Mouse (Mus musculus) layer of hippocampus, adult 8-10 months (tissue): ENCODE data around the gene Marcks. TPM values are rescaled to one million over a fixed set of nuclear protein-coding genes. Genes with fewer than 3 reads are reported as not detected.

Experiments
- DNase-seq, 2 experiments: peaks; one replicate each; pipeline ENCODE4 v3.0.0; 2022; ENCODE audit warnings: low spot score in 2 of 2
- total RNA-seq, 4 experiments: library from RNA; stranded (reverse); gene quantifications; 2 replicates each; pipeline ENCODE4 v1.2.4; 2022

Marcks gene
- total RNA-seq = 100 to 1,000 TPM in 1 of 4 experiments, 10 to 100 TPM in 3; 75.1 to 100 (median 86.0) TPM

DNA sequence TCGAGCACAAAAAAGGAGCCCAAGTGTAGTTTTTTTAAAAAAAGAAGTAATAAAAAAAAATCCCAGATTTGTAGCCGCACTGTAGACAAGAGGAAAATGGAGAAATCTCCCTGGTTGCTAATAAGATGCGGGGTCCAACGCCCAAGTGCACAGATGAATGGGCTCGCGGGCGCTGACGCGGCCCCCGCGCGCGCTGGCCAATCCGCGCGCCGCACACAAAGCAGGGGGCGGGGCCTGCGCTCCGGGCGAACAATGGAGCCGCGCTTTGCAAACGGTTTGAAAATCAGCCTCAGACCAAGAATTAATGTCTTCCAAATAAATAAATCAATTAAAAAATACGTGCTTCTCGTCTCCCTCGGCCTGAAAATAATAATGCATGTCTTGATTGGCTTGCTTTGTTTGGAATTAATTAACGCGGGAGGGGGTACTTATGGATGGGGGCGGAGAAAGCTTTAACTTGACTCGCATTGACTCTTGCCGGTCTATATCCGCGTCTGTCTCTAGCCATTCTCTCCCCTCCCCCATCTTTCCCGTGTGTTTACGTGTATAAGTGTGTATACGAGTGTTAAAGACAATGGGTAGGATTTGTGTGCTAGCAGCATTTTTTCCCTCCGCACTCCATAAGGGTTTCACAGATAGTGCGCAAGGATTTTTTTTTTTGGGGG is at the start of gene Marcks:
TSS of gene Marcks (minus strand) at position 143 of the 665 bp plus-strand sequence.
- DNase-seq = peak; percentile 73 to 85

DNA sequence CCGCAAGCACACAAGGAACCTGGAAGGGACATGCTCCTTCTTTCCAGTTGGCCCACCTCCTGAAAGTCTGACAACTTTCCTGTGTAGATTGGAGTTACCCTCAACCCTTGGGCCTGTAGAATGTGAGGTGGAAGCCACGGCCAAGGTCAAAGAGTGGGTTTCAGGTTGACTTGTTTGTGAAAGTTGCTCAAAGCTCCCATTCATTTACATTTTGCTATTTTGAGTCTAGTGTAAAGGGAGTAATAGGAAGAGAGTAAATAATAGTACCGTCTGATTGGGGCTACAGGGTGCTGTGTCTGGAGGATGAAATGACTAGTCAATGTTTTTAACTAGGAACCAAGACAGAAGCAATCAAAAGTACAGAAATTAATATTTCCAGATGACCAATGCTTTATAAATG is 38.4 kb upstream of the Marcks start:
- DNase-seq = no peak

DNA sequence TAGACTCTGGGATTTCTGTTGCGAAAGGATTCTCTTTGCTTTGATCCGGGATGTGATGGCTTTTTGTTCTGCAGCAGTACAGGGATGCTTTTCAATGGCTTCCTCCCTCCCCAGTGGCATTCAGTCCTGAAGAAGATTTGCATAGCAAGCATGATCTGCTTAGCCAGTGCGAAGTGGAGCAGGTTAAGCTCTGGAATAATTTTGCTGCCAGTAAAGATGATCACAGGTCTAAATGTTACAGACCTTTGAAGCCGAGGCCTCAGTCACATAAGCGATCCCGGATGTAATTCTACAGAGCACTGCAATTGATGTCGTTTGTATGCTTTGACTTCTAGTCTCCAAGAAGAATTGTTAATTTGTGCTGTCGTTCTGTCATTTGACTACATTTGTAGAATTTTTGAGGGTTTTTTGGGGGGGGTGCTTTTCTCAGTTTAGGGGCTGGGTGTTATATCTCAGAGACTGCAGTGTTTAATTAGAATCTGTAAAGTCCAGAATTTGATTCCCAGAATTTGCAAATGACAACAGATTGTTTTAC is 33.8 kb upstream of the Marcks start:
- DNase-seq = no peak

DNA sequence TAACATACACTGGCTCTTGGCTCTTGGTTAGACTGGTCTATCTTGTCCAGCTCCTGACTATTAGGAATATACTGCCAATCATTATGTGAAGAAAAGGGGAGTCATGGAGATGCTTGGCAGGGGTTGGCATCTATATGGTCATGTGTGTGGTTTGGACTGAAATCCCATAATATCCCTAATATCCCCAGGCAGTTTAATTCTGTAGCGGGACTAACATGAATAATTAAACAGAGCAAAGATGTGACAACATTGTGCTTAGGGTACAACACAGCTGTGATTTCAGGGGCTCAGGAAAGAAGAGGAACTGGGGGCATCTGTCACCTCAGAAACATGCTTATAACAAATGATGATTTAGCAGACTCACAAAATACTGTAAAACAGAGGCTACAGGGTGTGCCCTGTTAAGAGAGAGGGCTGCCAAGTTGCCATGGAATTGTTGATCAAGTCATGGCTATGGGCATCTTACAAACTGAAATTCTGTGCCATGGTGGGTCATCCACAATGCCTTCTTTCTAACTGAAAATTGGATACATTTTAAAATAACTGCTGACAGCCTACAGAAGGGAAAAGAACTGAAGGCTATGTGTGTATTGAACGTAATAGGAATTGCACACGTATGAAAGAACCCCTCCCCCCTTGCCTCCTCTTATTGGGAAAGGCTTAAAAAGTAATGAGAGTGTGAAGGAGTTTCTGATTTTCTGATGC is 33.1 kb upstream of the Marcks start:
- no peak for DNase-seq

DNA sequence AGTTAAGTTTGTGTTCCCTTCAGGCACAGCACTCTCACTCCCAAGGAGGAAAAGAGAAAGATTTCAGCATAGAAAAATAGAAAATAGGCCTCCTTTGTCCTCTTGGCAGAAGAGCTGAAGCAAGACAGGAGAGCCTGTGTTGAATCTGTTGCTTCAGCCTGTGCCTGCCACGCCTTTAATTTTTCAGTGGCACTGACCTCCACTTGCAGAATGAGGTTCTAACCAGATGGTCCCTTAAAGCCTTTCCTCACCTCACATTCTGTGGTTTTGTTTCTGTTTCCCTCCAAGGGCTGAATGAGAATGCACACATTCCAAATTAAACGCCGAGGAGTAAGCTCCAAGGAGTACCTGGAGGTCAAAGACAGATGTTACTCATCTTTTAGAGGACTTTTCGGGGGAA is 32.2 kb upstream of the Marcks start:
- no peak for DNase-seq

DNA sequence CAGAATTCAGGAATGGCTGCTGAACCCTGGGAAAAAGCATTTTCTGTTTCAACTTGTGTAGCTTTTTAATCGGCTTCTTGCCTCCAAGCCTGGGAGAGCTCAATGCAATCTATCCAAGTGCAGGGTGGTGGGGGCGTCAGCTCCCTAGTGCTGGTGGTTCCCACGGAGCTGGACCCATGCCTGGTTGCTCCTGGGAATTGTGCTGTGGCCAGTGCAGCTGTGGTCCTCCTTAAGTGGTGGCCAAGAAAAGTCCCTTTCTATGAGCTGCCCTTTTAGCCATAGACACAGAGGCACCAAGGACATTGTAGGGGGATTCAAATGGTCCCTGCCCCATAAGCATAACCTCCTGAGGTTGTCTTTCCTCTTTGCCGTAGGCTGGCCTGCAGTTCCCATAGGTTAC is 31.7 kb upstream of the Marcks start:
- DNase-seq = no peak

DNA sequence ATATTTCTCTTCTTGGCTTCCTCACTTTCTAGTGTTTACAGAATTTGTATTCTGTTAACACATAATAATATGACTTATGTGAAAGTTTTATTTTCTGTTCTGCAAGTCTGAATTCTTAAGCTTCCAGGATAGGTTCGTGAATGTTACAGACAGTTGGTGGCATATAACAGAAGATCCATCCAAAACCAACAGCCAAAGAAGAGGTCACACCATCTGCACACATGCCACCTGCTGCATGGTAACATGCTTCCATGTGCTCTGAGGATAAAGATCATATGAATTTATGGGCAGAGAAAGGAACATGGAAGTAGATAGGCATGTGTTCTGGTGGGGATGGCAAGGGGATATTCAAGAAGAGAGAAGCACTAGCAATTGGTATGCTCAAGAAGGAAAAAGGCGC is 28.8 kb upstream of the Marcks start:
- no peak for DNase-seq

DNA sequence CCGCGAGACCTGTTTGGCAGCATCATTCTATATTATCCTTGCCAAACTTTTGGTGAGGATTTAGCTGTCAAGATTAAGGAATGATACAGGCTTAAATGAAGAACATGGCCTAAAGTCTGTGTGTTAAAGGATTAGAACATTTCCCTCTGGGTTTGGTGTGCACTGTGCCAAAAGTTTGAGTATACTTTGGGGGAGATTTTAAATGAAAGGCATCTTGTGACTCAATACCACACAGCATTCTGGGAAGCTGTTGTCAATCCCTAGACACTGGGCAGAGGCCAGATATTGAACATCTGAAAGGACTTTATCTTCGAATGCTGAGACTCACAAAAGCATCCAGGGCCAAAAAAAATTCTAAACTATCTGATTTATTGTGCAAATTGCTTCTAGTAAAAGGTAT is 21.0 kb upstream of the Marcks start:
- DNase-seq = no peak

DNA sequence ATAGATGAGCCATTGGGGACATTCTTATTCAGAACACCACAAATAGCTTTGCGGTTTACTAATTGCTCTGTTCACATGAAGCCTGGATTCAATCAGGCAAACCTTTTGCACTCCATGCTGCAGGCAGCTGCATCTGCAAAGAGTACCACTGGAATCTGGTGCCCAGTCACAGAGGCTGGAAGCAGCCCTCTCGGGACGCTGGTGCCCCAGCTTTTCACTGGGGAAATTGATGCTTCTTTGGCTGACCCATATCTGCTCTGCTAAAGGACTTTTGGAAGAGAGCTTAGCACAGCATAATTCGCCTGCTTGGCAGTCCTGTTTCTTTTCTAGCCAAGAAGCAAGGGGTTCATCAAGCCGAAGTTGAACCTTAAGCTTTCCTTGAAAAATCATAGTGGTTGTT is 18.4 kb upstream of the Marcks start:
- DNase-seq = peak; percentile 7 to 8

DNA sequence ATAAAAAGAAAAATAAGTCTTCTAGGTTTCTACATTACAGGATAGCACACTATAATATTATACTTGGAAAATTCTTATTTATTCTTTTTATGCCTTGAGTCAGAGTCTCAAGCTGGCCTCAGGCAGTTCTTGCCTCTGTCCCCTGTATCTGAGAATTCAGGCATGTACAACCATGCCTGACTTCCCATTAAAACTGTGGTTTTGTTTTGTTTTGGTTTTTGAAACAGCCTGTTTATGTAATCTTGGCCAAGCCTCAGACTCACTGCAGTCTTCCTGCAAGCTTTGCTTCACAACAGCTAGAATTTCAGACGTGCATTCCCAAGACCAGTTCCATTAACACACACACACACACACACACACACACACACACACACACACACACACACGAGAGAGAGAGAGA is 16.4 kb upstream of the Marcks start:
- DNase-seq = no peak

DNA sequence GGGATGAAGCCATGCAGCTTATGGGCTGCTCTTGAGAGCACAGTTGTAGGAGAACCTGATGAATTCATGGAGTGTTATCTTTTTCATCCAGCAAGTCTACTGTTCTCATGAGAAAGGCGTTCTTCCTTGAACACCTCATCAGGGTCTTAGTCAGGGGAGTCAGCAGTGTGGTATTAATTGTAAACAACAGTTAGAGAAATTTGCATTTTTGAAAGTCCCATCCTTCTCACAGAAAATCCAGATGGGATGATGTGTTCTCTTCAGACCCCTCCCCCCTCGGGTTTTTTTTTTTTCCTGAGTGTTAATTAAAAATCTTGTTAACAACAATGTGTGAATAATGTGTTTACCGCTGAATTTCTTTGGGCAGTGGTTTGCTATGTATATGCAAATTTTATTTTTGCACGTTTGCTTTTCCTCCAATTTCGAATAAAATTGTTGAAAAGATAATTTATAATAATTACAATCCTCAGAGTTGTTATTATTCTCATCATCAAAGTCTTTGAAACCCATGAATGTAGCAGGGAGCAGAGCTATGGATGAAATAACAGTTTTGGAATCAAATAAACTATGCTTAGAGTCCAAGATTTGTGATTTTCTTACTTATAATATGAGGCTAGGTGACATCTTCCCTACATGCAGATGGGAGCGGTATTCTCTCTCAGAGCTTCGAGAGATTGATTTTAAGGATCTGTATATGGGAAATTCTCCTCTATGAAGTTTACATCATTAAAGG is 13.0 kb upstream of the Marcks start:
- DNase-seq = no peak

DNA sequence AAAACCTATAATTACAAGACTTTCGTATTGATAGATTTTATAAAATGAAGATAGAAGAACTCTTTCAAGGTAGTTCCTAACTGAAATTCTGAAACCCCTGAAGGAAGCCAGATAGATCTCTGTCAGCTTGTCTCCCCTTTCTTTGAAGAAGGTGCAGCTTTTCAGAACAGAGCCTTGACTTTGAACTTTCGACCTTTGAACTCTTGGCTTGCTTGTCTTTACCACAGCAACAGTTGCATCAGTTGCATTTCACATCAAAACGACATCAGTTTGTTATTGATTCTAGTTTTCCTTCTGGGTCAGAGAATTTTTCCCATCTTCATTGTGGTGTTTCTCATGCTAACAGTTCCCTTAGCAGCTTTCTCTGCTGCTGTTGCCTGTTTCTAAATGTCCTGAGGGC is 9.3 kb upstream of the Marcks start:
- no peak for DNase-seq

DNA sequence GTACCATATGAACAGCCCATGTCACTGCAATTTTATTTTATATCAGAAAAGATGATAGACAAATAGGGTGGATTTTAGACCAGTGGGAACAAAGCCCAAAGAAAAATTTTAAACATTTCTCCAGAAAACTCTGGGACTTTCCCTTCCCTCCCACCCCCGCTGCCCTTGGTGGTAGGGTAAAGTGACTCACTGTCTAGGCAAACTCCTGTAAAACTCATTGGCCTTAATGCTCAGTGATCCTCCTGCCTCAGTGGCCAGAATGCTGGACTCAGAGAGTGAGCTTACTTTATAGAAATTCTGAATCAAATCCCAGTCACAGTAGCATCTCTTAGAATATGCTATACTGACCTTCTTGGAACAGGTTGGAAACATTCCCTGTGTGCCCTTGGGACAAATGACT is 6.7 kb upstream of the Marcks start:
- DNase-seq = no peak

DNA sequence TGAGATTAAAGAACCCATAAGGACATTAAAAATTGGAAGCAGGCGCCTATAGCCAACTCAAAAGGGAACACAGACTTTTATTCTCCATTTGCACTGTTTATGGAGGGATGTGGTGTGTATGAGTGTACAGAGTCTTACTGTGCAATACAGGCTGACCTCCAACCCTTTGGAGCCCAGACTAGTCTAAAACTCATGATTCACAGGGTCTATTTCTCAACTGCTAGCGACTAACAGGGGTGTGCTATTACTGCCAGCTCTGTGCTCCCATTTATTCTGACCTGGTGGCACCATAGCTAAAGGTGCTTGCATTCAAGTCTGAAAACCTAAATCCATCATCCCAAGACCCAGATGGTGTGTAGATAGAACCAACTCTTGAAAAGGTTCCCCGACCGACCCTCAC is 2.9 kb upstream of the Marcks start:
- no peak for DNase-seq

DNA sequence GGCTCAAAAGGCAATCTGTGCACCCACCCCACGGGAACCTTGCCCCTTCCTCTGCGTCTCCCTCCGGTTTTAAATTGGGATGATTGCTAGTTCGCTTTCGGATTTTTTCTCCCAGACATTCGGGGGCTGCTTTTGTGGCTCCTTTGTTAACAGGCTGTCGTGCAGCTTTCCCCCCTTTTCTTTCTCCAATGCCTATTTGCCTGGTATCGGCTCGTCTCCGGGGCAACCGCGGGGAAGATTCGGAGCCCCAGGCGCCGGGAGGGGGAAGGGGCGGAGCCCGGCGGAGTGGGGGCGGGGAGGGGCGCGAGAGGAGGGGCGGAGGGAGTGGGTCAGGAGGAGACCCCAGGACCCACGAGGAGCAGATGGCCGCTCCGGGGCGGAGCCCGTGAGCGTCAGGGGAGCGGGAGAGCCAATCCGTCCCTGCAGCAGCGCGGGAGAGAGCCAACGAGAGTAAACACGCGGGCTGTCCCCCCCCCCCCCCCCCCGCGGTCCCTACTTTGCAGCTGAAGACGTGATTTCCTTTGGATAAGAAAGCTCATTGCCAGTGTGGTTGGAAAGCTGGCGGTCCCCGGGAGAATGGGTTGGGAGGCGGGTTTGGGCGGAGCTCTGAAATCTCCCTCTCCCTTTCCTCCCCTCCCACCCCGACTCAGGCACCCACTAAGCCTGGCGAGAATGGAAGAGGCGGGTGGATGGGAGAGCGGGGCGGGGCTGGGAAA is 2.2 kb upstream of the Marcks start:
- DNase-seq = peak; percentile 73 to 80

DNA sequence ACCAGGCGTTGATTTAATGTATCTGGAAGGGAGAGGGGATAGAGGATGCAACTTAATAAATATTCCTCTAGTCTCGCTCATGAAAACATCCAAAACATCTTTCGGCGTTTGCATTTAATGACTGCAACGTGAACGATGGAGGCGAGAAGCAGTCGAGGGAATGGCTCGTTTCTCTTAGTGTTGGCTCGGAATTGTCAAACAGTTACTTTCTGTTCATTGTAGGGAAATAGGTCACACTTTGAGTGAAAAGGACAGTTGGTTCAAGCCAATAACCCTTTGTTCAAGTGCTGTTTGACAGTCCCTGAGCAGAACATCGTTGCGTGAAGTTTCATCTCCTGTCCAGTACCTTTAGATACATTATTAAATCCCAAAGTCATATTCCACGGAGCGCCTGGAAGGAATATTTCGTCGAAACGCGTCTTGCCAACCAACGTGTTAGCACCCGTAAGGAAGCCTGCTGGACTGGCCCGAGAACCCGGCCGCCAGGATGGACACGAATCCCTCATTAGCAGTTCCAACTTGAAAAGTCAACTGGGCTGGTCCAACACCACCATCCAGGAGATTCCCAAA is 1.5 kb upstream of the Marcks start:
- DNase-seq = peak; percentile 2 to 16

DNA sequence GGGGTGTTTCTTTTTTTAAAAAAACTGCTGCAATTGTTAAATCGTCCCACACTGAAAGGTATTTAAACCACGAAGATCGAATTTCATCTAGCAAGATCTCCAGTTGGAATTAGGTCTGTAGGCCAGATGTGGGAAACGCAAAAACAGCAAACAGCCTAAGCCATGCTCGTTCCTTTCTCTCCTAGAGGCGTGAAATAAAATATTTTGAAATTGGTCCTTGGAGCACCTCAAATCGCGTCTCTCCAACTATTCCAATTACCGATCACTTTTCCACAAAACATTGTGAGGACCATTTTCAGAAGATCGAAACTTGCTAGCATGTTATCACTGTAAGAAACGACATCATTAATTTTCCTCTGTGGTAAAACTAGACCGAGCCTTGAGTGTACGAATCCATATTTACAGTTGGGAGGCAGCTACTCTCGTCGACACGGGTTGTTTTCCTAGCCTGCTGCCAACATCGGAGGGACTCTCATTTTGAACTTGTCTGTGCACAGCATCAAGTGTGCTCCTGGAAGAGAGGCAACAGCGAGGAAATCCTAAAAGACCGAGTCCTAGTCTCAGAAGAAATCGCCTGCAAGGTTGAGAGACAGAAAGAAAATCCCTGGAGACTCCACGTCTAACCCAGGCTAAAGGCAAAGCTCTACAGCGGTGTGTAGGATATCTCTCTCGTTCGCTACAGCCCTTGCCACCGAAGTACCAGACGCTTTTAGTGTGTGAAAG is 884 bp upstream of the Marcks start:
- peak; percentile 5 to 13 for DNase-seq

DNA sequence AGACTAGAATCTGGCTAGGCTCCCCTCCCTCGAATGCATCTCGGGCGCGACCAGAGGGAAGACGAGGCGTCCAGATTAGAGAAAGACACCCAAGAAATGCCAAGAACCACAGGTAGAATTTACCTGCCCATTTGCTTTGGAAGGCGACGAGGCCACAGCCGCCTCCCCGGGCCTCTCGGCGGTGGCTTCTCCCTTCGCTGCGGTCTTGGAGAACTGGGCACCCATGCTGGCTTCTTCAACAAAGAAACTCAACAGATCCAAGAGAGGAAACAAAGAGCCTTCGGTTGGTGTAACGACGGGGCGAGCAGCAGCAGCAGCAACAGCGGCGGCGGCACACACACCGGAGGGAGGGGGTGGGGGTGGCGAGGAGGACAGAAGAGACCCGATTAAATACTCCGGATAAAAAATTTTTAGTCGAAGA is 399 bp downstream of the Marcks start:
- peak; percentile 13 to 36 for DNase-seq

DNA sequence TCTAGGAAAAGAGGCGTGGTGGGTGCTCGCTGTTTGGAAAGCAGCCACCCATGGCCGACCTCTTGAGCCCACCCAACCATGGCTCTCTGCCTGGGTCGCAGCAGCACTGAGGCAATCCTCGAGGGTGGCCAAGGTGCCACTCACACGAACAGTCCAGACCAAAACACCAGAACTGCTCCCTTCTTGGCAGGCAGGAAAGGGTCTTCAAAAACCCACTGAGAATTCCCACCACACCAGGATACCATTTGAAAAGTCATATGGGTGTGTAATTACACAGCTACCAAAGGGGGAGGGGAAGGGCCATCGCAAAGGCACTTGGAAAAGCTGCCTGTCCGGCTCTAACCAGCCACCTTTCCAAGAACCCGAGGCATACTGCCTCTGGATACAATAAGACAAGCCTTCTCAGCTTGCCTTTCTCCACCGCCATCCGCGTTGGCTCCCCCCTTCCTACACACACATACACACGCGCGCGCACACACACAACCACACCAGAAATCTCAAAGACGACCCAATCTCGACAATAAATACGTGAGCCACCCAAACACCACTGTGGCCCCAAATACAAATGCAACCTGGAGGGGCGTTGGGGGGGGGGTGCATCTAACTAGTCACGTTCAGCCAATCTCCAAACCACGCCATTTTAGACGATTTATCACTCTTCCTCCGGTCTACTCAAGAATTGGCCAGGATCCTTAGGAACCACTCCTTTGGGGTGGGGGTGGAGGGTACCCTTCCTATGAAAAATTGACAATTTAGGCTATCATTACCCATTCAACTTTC is 999 bp downstream of the Marcks start:
- DNase-seq = peak; percentile 48 to 57
